Mouse (Mus musculus) cerebellum, adult 11 months (tissue): ENCODE measurements around the gene 9530003J23Rik.
"Not testable (repeated sequence)": the region's sequence is repeated elsewhere in the genome, so short reads cannot be mapped to it uniquely, and the experiment has no call there.

Experiments
- DNase-seq: peaks from one replicate; pipeline ENCODE4 v3.0.0; 2022

Gene 9530003J23Rik

DNA sequence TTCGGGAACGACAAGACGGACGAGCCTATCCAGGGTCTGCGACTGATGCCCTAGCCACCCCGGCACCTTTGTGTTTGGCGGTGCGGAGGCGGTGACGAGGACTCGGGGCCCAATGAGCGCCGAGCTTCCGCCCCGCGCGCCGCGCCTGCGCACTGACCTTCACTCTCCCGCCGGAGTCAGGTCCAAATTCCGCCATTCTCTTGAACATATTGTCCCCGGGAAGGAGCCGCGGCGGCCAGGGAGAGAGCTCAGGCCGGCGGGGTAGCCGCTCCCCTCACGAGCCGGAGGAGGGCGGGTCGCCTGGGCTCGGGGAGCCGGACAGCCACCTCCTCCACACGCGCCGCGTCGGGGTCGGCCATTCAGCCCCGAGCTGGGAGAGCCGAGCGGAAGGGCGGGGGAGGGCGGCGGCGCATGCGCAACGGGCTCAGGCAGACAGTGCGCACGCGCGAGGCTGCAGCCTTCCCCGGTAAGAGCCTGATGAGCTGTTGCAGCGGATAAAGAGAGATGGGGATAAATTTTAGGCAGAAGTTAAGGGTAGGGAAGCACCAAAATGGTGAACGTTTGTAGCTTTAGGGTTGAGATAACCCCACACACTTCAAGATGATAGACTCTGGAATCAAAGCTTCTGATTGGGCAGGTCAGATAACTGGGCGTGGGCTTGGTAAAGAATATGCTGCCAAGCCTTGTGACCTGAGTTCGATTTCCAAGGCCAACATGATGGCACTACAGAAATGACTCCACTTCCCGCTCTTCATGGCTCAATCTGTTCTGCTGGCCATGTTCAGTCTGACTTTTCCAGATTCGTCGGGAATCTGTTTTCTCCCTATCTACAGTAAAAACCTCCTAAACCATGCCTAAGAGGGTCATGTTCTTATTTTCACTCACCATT lies 14.2 kb downstream of the 9530003J23Rik start, which contains the start of gene Yeats4:
TSS of gene Yeats4 (minus strand) at position 406 of the 889 bp plus-strand sequence.
- DNase-seq, result peak; percentile 97

DNA sequence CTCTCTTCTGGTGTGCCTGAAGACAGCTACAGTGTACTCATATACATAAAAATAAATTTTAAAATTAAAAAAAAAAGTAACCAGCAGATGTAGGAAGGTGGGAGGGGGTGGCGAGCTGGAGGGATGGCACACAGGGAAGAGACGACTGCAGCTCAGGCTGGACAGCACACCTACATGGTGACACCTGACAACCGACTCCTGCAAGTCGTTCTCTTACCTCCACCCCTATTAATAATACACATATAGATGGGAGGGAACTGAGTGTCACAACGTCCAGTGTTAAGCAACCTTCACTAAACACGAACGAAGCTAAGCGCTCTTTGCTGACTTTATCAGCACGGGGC lies 14.8 kb downstream of the 9530003J23Rik start:
- no peak for DNase-seq

DNA sequence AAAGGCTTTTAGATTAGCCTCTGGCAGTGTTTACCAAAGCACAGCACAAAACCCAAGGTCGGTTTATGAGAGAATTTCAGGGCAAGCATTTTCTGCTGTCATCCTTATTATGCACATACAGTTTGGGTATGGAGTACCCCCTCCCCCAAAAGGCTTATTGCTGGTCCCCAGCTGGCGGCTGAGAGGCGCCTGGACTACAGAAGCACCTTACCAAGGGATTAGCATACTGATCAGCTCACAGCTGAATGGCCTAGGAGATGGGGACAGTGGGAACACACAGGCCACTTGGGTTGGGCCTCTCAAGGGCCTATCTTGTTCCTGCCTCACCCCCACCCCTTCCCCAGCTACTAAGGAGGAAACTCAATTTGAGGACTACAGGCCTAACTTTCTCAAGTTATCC lies 15.7 kb downstream of the 9530003J23Rik start:
- no peak for DNase-seq

DNA sequence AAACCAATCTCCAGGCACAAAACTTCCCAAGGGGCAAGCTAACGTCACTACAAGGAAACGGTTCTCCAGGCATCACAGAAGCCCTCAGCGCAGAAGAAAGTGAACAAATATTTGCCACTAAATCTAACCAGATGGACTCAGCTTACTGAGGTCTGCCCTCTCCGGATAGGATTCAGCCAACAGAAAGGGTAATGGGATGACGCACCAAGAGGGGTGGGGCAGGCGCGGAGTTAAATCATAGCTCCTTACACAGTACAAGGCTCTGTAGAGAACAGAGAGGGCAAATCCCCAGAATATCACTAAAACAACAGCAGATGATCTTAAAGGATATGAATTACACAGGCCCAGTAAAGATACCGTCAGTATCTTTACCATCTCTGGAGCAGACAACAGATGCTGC lies 20.2 kb downstream of the 9530003J23Rik start:
- no peak for DNase-seq

DNA sequence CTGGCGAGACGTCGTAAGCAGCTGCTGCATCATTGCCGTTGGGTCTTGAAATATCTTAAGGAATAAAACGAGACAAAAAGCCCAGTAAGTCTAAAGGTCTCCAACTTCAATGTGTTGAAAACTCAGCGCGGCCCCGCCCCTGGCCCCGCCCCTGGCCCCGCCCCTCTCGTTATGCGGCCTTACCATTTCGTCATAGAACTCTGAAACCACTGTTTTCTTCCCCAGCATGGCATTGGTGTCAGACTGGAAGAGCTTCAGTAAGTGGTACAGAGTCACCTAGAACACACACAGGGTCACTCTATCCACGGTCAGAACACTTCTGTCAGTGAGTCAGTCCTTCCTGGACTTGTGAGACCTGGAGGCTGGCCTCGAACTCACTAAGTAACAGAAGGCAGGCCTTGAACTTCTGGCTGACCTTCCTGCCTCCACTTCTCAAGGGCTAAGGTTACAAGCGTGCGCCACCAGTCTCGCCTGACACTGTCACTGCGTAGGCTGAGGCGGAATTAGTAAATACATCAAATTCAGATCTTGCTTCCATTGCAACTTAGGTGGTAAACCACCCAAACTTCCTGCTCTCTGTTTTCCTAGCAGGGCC lies 21.2 kb downstream of the 9530003J23Rik start:
- DNase-seq, result no peak

DNA sequence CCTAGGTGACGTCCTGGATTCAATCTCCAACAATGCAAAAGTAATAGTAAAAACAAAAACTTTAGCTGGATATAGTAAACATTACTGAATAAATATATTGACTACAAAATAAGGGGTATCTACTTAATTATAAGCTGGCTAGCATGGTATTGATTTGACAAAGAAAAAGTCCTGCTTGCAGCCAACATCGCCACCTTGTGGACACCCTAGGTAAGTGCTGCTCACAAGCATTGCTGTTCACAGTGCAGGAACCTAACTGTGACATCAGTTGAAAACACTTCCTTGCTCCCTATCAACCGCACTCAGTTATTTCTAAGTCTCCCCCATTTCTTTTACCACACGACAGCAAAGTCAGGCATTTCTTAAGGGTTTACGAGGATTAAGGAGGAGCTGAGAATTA lies 21.7 kb downstream of the 9530003J23Rik start:
- no peak for DNase-seq

DNA sequence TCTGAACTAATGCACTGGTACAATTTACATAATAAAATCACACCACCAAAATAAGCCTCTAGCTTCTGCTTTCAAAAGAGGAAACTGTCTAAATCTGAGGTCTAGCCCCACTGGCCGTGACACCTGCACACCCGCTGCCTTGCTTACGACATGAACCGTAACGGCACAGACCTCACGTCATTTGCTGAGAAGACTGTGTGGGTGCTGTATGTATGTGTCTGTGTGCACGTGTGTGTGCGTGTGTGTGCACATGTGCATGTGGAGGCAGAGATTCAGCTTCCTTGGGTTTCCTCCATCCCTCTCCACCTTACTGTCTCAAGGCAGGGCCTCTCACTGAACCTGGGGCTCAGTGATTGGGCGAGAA lies 22.4 kb downstream of the 9530003J23Rik start:
- no peak for DNase-seq

DNA sequence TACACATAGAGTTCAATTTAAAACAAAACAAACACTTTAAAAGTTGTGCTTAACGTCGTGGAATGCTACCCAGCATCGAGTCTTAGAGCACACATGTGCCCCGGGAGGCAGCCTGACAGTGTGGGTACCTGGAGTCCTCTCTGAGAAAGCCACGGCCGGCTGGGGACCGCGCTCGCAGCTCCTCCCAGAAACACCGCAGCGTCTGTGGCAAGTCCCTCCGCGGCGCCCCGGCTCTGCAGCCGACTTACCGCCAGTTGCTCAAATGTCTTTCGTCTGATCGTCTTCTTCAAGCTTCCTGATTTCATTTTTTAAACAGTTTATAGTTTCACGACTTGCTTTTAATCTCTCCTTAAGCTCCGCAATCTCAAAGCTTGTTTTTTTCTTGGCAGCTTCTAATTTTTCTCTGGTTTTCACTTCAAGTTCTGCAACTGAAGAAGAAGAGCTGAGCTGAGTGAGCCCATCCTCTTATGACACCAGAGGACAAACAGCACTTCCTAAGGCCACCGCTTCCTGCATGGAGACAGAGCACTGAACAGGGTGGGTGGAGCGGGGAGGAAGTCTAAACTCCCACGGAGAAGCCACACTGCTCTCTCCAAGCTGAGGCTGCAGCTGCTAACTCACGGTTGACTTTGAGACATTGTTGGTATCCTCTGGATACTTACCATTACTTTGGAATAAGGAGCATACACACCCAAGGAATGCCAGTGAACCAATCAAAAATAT lies 22.9 kb downstream of the 9530003J23Rik start:
- no peak for DNase-seq

DNA sequence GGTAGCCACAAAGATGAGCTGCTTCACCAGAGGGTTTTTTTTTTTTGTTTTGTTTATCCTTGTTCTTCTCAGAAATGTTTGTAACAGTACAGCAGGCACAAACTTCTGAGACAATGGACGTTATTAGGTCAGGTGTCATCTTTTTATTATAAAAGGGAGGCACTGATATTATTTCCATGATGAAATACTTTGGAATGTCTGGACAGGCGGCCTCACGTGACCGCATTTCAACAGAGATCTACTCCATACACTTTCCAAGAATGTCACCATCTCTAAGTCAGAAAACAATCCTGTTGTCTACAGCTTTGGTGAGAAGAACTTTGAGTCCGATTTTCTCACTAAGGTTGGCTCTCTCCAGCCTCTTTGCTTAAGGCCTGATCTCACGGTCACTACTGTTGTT lies 27.5 kb downstream of the 9530003J23Rik start:
- DNase-seq, result no peak

DNA sequence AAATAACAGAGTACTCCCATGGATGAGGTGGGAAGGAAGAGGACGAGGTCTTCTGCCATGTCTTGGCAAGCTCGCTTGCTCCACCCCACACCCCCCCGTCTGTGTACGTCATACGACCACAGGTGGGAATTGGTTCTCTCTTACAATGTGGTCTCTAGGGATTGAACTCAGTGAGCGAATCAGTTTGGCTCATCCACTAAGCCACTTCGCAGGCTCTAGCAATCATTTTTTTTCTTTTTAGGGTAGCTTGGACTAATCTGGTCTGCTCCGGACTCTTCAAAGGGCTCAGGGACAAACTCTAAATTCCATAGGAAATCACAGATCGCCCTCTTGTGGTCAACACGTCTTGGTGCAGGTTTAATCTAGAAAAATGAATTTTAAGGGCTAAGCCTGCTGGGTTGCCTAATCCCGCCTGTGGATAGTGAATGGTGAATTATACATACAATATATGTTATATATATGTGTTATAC lies 29.0 kb downstream of the 9530003J23Rik start:
- peak; percentile 15 for DNase-seq

DNA sequence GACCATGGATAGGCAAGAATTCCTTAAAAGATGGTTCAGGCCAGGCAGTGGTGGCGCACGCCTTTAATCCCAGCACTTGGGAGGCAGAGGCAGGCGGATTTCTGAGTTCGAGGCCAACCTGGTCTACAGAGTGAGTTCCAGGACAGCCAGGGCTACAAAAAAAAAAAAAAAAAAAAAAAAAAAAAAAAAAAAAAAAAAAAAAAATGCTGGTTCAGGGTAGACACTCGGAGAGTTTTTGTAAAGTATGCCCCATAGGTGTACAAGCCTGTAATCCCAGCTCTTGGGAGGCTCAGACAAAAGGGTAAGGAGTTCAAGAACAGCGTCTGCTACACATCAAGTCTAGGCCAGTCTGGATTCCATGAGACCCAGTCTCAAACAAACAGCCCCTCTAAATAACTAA lies 29.7 kb downstream of the 9530003J23Rik start:
- DNase-seq, result not testable (repeated sequence)

DNA sequence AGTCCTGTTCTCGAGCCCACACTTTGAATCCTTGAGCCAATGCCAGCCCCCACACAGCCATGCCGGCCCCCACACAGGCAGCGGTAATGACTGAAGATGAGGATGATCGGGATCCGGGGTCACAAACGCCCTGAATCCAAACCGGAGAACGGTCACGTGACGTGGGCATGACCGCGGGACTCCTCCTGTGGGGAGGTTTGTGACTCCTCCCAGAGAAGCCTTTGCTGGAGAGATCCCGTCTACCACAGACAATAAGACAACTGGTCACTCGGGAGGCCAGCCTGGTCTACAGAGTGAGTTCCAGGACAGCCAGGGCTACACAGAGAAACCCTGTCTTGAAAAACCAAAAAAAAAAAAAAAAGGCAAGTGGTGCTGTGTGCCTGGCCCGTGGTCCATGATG lies 30.3 kb downstream of the 9530003J23Rik start:
- no peak for DNase-seq

DNA sequence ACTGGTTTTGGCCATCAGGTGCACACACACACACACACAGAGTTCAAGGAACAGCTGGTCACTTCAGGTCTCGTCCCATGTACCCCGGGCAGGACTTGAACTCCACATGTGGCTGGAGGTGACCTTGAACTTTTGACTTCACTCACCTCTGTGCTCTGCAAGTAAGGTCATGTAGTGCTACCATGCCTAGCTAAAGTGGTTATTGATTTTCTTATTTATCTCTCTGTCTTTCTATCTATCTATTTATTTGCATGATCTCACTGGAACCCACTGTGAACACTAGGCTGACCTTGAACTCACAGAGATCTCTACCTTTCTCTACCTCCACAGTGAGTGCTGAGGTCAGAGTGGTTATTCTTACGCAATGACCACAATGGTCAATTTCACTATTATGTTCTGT lies 32.4 kb downstream of the 9530003J23Rik start:
- no peak for DNase-seq

DNA sequence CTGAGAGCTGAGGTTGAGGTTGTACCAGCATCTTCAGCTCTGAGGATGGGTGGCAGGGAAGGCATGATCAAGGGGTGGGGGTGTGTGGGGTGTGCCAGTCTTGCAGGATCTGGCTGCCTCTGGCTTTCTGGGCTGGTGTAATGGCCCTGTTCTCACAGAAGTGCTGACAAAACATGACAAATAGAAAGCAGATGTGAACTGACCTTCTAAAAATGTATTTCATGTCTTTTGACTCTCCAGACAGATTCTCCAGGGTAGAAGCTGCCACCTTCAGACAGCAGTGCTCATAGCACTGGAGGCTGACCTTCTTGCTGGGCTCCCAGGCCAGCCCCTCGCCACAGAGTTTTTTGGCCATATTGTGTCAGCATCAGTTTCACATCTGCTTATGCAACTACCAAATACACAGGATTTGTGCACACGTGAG lies 34.9 kb downstream of the 9530003J23Rik start:
- DNase-seq, result no peak

DNA sequence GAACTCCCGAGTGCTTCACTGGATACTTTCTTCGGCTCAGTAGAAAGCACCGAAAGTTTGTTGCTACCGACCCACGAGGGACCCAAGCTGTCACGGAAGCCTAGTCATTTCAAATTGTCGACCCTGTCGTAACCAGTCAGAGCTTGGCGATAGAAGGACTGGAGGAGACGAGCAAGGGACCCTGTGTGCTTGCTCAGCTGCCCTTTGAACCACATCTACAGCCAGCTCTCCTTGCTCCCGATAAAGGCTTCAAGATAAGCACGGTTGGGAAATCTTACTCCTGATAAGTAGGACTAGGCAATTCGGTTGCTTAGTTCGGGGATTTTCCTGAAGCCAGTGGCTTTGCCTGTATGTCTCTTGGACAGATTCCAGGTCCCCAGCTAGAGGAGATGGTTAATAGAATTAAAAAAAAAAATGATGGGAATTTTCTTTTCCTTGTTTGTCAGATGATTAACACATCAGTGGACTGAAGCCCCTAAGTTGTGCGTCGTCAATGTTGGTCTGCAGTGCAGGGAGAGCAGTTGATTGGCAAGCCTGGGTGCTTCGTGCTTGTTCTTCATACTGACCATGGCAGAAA lies 35.4 kb downstream of the 9530003J23Rik start:
- DNase-seq, result no peak

DNA sequence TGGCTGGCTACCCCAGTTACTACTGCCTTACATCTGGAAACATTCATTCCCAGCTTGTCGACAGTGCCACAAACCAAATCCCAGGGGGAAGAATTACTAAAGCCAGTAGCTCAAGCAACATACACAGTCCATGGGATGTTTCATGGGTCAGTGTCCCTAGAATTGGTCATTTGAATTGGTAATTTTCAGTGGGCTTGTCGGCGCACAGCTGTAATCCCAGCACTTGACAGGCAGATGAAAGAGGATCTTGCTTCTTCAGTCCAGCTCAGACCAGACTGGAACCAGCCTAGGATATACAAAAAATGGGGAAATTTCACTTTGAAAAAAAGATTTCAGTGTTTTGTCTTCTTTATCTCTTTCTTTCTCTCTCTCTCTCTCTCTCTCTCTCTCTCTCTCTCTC lies 38.8 kb downstream of the 9530003J23Rik start:
- no peak for DNase-seq

DNA sequence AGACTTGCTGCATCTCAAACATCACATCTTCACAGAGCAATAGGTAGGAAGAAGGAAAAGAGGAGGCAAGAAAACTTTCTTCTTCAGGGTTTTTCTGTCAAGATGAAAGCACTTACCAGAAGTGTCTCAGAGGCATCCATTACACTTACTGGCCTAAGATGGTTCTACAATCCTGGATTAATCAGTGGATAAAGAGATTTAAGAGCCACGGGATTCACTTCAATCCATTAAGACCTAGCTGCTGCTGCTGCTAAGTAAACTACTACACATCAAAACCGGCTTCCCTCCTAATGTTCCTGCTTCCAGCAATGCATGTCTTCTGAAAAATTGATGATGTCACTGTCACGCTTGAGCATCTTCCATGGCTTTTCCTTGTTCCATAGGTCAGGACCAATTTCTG lies 41.8 kb downstream of the 9530003J23Rik start:
- no peak for DNase-seq

DNA sequence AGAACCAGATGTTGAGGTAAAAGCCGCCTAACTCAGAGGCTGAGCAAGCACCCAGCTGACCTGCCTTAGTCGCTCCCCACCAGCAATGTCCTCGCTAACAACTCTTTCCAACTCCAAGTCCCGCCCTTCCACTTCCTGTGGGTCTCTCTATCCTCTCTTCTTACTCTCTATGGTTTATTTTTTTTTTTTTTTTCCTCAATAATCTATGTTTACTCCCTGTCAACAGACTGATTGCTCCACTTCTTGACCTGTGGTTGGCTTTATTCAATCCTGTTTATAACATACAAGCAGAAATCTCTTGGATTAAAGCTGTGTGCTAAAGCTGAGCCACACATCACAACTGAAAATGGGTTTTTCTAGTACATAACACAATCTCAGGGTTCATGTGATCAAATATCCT lies 42.8 kb downstream of the 9530003J23Rik start:
- no peak for DNase-seq

DNA sequence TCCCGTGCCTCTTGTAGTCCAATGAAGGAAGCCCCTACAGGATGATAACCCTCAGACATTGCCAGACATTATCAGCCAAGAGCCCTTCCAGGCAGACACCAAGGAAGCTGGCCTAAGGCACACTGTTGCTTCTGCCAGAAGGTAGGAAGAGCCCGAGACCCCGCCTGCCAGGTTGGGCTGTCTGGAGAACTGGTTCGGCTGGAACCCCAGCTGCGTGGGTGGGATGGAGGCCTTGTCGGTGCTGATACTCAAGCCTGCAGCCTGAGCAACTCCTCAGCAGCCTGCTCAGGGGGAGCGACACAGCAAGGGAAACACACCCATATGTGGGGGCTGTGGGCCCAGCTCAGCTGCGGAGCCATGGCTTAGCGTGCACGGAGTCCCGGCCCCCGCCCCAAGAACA lies 43.5 kb downstream of the 9530003J23Rik start:
- no peak for DNase-seq

DNA sequence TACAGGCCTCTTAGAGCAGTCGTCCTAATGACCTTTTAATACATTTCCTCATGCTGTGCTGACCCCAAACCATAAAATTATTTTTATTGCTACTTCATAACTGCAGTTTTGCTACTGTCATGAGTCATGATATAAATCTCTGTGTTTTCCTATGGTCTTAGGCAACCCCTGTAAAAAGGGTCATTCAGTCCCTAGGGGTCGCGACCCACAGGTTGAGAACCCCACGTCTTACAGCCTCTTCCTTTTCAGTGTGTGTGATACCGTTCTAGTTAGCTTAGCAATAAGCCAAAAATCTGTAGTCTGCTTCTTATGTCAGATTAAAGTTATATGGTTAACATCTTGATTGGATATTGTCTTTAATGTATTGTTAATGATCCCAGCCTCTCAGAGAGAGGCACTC lies 45.1 kb downstream of the 9530003J23Rik start:
- DNase-seq, result no peak

DNA sequence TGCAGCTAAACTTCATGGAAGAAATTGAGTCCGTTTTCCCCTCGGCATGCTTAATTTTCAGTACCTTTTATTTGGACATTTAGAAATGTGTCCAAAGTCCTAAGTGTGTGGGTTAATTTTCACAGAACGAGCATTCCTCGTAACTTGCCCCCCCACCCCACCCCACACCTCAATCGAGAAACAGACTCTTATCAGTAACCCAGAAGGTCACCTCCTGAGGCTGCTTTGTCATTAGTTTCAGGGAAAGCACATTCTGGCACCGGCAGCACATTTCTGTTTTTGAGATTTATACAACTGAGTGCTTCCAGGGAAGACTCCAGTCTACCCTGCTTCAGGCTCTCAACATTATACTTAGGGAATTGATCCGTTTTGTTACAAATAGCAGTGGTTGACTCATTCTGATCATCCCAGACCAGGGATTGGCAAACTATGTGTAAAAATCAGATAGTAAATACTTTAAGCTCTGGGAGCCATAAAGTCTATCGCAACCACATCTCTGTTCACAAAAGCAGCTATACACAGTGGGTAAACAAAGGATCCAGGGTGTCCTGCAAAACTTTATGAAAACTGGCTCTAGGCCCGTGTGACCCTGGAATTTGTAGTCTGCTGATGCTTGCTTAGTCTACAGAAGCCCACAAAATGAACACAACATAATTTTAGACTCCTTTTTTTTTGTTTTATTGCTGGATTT lies 53.0 kb downstream of the 9530003J23Rik start:
- DNase-seq, result no peak
